Mouse (Mus musculus) kidney, adult 2 months (tissue): Measurements from ENCODE around the gene Fzd2.

Source experiments
- CTCF ChIP-seq: fragments of 200-500 bp; conservative IDR thresholded peaks from 2 replicates; pipeline ENCODE4 v1.5.1; 2011; ENCODE audit warnings: low read depth, mild to moderate bottlenecking, control low read depth, low read length, moderate library complexity, mixed read lengths; ENCODE audit not compliant: insufficient read depth, insufficient read length
- POLR2A ChIP-seq: fragments of 200-500 bp; IDR thresholded peaks from one replicate; pipeline ENCODE4 v1.6.1; 2011; ENCODE audit warnings: low read depth, low read length, control low read depth

DNA sequence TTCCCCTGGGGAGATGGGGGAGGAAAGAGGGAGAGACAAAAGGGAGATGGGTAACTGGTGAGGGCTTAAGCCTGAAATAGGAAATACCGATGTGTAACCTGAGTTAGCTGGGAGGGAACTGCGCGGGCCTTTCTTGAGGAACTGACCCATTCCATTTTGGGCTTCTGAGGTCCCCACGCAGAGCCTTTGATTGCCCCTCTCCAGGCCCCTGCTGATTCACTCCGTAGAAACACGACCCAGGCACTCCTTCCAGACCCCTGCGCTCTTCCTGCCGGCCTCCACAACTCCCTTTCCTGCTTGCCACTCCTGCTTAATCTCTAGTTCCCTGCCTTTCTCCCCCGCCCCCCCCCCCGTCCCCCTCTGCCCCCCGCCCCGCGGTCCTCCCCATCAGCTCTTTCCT is 28.5 kb downstream of the Fzd2 start:
- TF ChIP-seq CTCF (no peak), POLR2A (no peak)
